Mouse (Mus musculus): ENCODE results near the gene Coro7. TPM values are rescaled to one million over a fixed set of nuclear protein-coding genes. Genes with fewer than 3 reads are reported as not detected.

The Coro7 gene
- polyA plus RNA-seq (2017; shearing (Covaris generic)), result 103 TPM

DNA sequence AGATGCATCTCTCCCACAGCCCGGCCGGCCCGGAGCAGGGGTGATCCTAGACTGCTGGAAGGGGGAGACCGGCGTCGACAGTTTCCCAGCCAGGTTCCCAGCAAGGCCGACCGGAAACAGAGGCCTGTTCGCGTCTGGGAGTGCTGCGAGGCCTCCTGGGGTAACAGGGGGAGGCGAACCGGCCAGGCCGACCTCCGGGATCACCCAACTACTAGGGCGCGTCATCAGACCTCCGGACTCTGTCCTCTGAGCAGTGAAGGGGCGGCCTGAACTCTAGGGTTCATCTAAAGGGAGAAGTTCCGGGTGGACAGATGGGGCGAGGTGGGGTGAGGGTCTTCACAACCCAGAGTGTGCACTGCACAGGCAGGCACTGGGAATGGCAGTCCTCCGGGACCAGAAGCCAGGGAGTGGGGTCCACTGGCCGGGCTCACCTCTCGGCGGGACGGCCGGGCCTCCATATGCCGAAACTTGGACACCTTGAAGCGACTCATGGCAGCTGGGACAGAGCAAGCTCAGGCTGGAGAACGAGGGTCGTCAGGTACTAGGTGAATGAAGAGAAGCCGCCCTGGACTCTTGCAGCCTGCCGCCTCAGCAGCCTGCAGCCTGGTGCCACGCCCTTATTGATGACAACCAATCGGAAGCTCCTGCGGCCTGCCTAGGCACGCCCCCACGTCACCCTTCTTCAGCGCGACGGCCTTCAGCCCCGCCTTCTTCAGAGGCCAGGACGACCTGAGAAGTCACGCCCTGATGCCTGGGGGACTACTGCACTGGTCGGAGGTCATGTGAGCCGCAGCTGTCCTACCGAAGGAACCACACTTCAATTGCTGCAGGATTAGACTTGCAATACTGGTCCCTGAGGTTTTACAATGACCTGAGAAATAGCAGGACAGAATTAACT is at the start of gene Coro7:
TSS of gene Coro7 (minus strand) at position 657 of the 898 bp plus-strand sequence.

GRCm38 (mm10) chr16:4725780-4726527 is 46.4 kb upstream of the Coro7 start, which contains the start of gene Hmox2:
Gene Hmox2 (plus strand): TSS chr16:4726361.

GRCm38 (mm10) chr16:4718753-4719518 is 39.4 kb upstream of the Coro7 start, which contains the start of gene Nmral1:
Gene Nmral1 (minus strand): TSS chr16:4719356.

DNA sequence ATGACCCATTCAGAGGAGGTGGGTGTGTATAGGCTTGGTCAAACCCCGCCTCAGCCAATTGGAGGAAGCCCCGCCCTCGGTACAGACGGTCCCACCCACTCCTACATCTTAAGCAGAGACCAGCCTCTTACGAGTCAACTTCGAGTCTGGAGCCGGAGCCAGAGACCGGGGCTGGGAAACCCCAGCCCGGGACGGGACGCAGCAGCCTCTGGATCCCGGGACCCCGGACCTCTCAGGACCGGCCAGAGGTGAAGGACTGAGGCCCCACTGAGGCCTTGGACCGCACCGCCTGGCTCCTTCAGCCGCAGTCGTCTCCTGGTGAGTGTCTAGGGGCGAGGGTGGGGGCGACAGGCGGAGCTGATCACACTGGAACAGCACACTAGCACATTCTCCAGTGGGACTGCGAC is 39.7 kb downstream of the Coro7 start, which contains the start of the genes Vasn and Dnaja3:
TSS of gene Vasn (plus strand) at position 111 of the 407 bp plus-strand sequence.
TSS of gene Dnaja3 (plus strand) at position 159 of the 407 bp plus-strand sequence.

DNA sequence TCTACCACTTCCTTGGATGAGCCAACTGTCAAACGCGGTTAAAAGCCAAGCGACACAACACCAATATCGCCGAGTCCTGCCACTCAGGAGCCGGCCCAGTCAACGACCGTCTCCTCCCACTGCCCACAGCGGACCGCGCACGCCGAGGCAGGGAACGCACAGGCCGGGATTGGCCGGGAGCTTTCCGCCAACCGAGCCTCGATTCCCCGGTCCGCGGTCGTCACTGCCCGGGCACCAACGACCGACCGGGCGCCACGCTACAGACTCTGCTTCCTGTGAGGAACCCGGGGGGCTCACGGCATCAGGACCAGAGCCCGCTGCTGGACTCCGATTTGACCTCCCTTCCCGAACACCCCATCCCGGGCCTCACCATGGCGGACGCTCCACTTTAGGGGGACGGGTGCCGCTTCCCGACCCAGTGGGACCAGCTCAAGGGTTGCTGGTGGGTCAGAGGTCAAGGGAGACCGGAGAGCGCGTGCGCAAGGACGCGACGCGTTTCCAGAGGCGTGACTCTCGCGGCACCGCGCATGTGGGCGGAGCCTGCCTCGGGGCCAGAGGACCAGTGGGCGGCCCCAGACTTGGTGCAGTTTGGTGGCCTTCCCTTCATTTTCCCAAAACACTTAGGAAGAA is 55.0 kb downstream of the Coro7 start, which contains the start of gene Pam16:
TSS of gene Pam16 (minus strand) at position 508 of the 630 bp plus-strand sequence.

DNA sequence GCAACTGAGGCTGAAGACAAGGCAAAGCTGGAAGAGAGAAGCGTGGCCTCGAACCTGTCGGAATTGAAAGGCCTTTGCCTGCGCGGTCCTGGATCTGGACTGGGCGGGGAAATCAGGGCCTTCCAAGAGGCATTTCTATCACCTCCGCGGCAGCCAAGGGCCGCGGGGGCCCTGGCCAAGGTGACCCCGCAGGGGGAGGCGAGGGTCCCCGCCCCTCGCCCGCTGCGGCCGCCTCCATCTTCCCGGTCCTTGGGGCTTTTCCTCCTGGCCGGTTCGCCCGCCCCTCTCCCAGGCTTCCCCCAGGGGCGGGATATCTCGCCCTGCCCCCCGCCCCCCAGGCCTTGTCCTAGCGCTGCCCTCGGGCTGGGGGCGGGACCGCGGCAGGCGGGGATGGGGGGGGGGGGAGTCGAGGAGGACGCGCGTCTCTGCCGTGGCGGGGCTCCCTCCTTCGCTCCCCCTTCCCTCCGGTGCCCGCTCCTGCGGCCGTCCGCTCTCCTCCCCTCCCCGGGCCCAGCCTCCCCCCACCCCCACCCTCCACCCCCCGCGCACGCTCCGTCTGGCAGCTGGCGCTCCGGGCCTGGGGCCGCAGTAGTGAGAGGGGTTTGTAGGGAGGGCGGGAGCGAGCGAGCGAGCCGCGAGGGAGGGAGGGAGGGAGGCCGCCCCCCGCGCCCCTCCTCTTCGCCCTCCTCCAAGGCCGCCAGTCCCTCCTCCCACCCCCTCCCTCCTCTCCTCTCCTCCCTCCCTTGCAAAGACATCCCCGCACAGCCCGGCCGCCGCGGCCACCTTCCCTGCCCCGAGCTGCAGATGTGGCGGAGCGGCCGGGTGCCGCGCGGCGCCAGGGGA is 85.4 kb downstream of the Coro7 start, which contains the start of gene Glis2:
TSS of gene Glis2 (plus strand) at position 743 of the 843 bp plus-strand sequence.

Other genes starting within 250 kb of the Coro7 start
- not detected for gene Srl, start 138.0 kb downstream of the Coro7 start, polyA plus RNA-seq (2017; shearing (Covaris generic))
- gene Tfap4, start 119.9 kb downstream of the Coro7 start, polyA plus RNA-seq (2017; shearing (Covaris generic)), result 1.0 TPM
- 0.17 TPM for gene Glis2, start 85.1 kb downstream of the Coro7 start, polyA plus RNA-seq (2017; shearing (Covaris generic))
- 9.7 TPM for gene Pam16, start 54.8 kb downstream of the Coro7 start, polyA plus RNA-seq (2017; shearing (Covaris generic))
- gene Vasn, start 39.8 kb downstream of the Coro7 start, polyA plus RNA-seq (2017; shearing (Covaris generic)), result 0.65 TPM
- 33.5 TPM for gene Dnaja3, start 39.8 kb downstream of the Coro7 start, polyA plus RNA-seq (2017; shearing (Covaris generic))
- 2.7 TPM for gene Nmral1, start 39.6 kb upstream of the Coro7 start, polyA plus RNA-seq (2017; shearing (Covaris generic))
- 47.4 TPM for gene Hmox2, start 46.6 kb upstream of the Coro7 start, polyA plus RNA-seq (2017; shearing (Covaris generic))
- gene Cdip1, start 110.5 kb upstream of the Coro7 start, polyA plus RNA-seq (2017; shearing (Covaris generic)), result 73.7 TPM
- gene 4930562C15Rik, start 155.6 kb upstream of the Coro7 start, polyA plus RNA-seq (2017; shearing (Covaris generic)), result 0.31 TPM
- gene Ubald1, start 200.5 kb upstream of the Coro7 start, polyA plus RNA-seq (2017; shearing (Covaris generic)), result 119 TPM
- gene Mgrn1, start 206.5 kb upstream of the Coro7 start, polyA plus RNA-seq (2017; shearing (Covaris generic)), result 61.7 TPM

Data from effector memory CD4-positive, alpha-beta T cell, adult 5 months (primary cell).